Mouse (Mus musculus) lung, postnatal 0 days (tissue): ENCODE measurements around the gene Cdr2l. TPM values are rescaled to one million over a fixed set of nuclear protein-coding genes. Genes with fewer than 3 reads are reported as not detected.

Experiments
- ATAC-seq: fragments of 200-750 bp; cut with Nextera tagmentation; 2 replicates; pipeline ENCODE4 v1.8.0; 2017; ENCODE audit warnings: moderate library complexity
- DNase-seq: peaks from one replicate; pipeline ENCODE4 v3.0.0-alpha.2; 2016; ENCODE audit warnings: low spot score
- H3K27ac ChIP-seq: fragments of 300-500 bp; sonication (generic); 2 replicates; pipeline ENCODE4 v1.5.1; 2014; ENCODE audit warnings: antibody characterized with exemption, mild to moderate bottlenecking, low read length, mixed read lengths
- H3K27me3 ChIP-seq: fragments of 300-500 bp; sonication (generic); replicated peaks from 2 replicates; pipeline ENCODE4 v1.6.1; 2014; ENCODE audit warnings: low read length, mixed read lengths; ENCODE audit not compliant: insufficient read depth
- H3K36me3 ChIP-seq: fragments of 300-500 bp; sonication (generic); 2 replicates; pipeline ENCODE4 v1.6.1; 2014; ENCODE audit warnings: low read length, mixed read lengths; ENCODE audit not compliant: insufficient read depth
- H3K4me1 ChIP-seq: fragments of 300-500 bp; sonication (generic); 2 replicates; pipeline ENCODE4 v1.6.1; 2014; ENCODE audit warnings: antibody characterized with exemption, low read depth, low read length, mixed read lengths; ENCODE audit not compliant: insufficient read depth
- H3K4me2 ChIP-seq: fragments of 300-500 bp; sonication (generic); replicated peaks from 2 replicates; pipeline ENCODE4 v1.6.1; 2014; ENCODE audit warnings: low read depth, mild to moderate bottlenecking, low read length, moderate library complexity, mixed read lengths
- H3K4me3 ChIP-seq: fragments of 300-500 bp; sonication (generic); 2 replicates; pipeline ENCODE4 v1.5.1; 2014; ENCODE audit warnings: low read depth, low read length
- H3K9ac ChIP-seq: fragments of 300-500 bp; sonication (generic); replicated peaks from 2 replicates; pipeline ENCODE4 v1.6.1; 2014; ENCODE audit warnings: low read depth, mild to moderate bottlenecking
- H3K9me3 ChIP-seq: fragments of 300-500 bp; sonication (generic); 2 replicates; pipeline ENCODE4 v1.6.1; 2016; ENCODE audit warnings: low read length, mixed read lengths
- CTCF ChIP-seq: IDR thresholded peaks from 2 replicates; pipeline ENCODE4 v1.5.1; 2016; ENCODE audit warnings: antibody characterized with exemption, mild to moderate bottlenecking
- EP300 ChIP-seq: IDR thresholded peaks from 2 replicates; pipeline ENCODE4 v1.6.1; 2016; ENCODE audit warnings: antibody characterized with exemption, mild to moderate bottlenecking, control low read depth
- WGBS: fragments of 180-500 bp; shearing (Covaris S2); extraction: QIAGEN DNeasy Blood & Tissue Kit; methylation state at CpG from one replicate; pipeline ENCODE4 v1.1.7; 2014; 5-methylcytosine and 5-hydroxymethylcytosine counted together
- polyA plus RNA-seq: library from polyadenylated mRNA; unstranded; fragments of >200 nt; fragmentation: Nextera tagmentation; extraction: Ambion mirVana; gene quantifications from 2 replicates; pipeline ENCODE4 v1.2.1, GENCODE M21; 2015

The Cdr2l gene
- 14.0 and 15.8 TPM in 2 replicates for polyA plus RNA-seq

GRCm38 (mm10) chr11:115381743-115382539, at the start of gene Cdr2l:
Gene Cdr2l (plus strand): TSS chr11:115381916.
- ATAC-seq (peak; percentile 96), DNase-seq (peak; percentile 97)
- Histone ChIP-seq H3K4me1 (peaks cover 3% of the 10 kb centered on the region; the same call in 1 of the 2 replicates), H3K4me2 (peak within 1 kb of the TSS; percentile 90), H3K27ac (peak within 1 kb of the TSS; percentile 69), H3K27me3 (no peaks in the 10 kb centered on the region), H3K9me3 (no peaks in the 10 kb centered on the region), H3K9ac (peak within 1 kb of the TSS; percentile 71), H3K4me3 (peak within 1 kb of the TSS; percentile 76), H3K36me3 (no peaks in the 10 kb centered on the region)
- TF ChIP-seq CTCF (no peak), EP300 (no peak)
- WGBS = 2% methylated on average over 62 of the region's 76 CpGs

- H3K9me3 ChIP-seq = no peaks in the 10 kb centered on the region
- no peaks in the 10 kb centered on the region for H3K4me1 ChIP-seq
- WGBS = 6% methylated on average over 29 of the region's 29 CpGs
- no peak for ATAC-seq
- peaks cover 22% of the 10 kb centered on the region; the same call in 1 of the 2 replicates for H3K27me3 ChIP-seq
- H3K4me2 ChIP-seq = no peak within 1 kb of the TSS
- no peak for DNase-seq
- no peak within 1 kb of the TSS for H3K9ac ChIP-seq
- no peaks in the 10 kb centered on the region for H3K36me3 ChIP-seq
- TF ChIP-seq CTCF (no peak), EP300 (no peak)
- no peak within 1 kb of the TSS for H3K4me3 ChIP-seq
- no peak within 1 kb of the TSS for H3K27ac ChIP-seq
These were observed 47.2 kb upstream of the Cdr2l start, which contains the start of gene Otop3 for GRCm38 (mm10) chr11:115334531-115334930. Gene Otop3 (plus strand): TSS chr11:115334731.

- Histone ChIP-seq H3K4me2 (no peak overlapping the region), H3K4me3 (no peak overlapping the region), H3K27ac (no peak overlapping the region), H3K9ac (no peak overlapping the region), H3K4me1 (no peaks in the 10 kb centered on the region), H3K27me3 (peaks cover 22% of the 10 kb centered on the region; the same call in 1 of the 2 replicates), H3K36me3 (no peaks in the 10 kb centered on the region), H3K9me3 (no peaks in the 10 kb centered on the region)
- DNase-seq (no peak), ATAC-seq (no peak)
- no peak for TF ChIP-seq EP300
- no peak for TF ChIP-seq CTCF
- 43% methylated on average over 12 of the region's 12 CpGs for WGBS
These were observed 46.5 kb upstream of the Cdr2l start for GRCm38 (mm10) chr11:115335223-115335622.

DNA sequence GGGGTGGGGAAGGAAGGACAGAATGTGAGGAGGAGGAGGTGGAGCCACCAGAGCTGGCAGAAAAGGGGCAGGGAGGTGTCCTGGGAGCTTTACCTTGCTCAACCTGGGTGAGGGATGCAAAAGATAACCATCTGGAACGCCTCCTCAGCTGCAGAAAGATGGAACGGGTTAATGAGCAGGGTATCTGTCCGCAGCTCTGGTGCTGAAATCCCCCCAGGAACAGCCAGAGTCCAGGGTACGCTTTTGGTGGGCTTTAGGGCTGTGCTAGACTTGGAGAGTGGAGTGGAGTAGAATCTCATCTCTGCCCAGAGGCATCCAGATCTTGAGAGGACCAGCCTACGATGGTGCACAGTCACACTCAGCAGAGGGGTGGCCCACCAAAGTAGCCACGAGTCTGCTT, 45.6 kb upstream of the Cdr2l start:
- Histone ChIP-seq H3K27ac (no peak overlapping the region), H3K4me3 (no peak overlapping the region), H3K4me2 (no peak overlapping the region), H3K9me3 (no peaks in the 10 kb centered on the region), H3K27me3 (peaks cover 20% of the 10 kb centered on the region; the same call in 1 of the 2 replicates), H3K4me1 (no peaks in the 10 kb centered on the region), H3K36me3 (no peaks in the 10 kb centered on the region), H3K9ac (no peak overlapping the region)
- TF ChIP-seq EP300 (no peak), CTCF (no peak)
- ATAC-seq (no peak), DNase-seq (no peak)
- 17% methylated on average over 6 of the region's 6 CpGs for WGBS

GRCm38 (mm10) chr11:115337350-115337749, 44.4 kb upstream of the Cdr2l start:
- no peak overlapping the region for H3K4me2 ChIP-seq
- no peaks in the 10 kb centered on the region for H3K36me3 ChIP-seq
- 34% methylated on average over 3 of the region's 3 CpGs for whole genome bisulfite sequencing
- DNase-seq (no peak), ATAC-seq (no peak)
- no peak overlapping the region for H3K9ac ChIP-seq
- no peak overlapping the region for H3K27ac ChIP-seq
- no peaks in the 10 kb centered on the region for H3K9me3 ChIP-seq
- H3K4me3 ChIP-seq = no peak overlapping the region
- no peak for TF ChIP-seq EP300
- TF ChIP-seq CTCF = no peak
- peaks cover 18% of the 10 kb centered on the region; the same call in 1 of the 2 replicates for H3K27me3 ChIP-seq
- H3K4me1 ChIP-seq = no peaks in the 10 kb centered on the region

DNA sequence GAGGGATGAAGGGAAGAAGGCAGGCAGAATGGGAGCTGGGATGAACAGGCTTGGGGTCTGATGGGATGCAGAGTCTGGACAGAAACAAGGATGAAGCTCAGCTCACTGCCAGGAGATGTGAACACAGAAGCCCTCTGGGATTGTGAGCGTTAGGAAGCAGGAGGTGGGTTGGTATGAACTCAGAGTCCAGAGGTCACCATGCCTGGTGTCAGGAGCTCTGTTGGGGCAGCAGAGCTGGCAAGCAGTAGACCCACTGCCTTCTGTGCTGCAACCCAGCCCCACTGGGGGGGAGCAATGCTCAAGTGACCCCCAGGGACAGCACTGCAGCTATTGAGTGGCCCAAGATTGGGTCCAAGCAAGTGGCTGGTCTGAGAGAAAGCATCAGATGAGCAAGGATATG, 43.9 kb upstream of the Cdr2l start:
- Histone ChIP-seq H3K36me3 (no peaks in the 10 kb centered on the region), H3K4me1 (no peaks in the 10 kb centered on the region), H3K27me3 (peaks cover 15% of the 10 kb centered on the region; the same call in 1 of the 2 replicates), H3K9me3 (no peaks in the 10 kb centered on the region), H3K4me2 (no peak overlapping the region), H3K27ac (no peak overlapping the region), H3K9ac (no peak overlapping the region), H3K4me3 (no peak overlapping the region)
- DNase-seq (no peak), ATAC-seq (no peak)
- WGBS = 56% methylated on average over 1 of the region's 1 CpGs
- TF ChIP-seq EP300 (no peak), CTCF (no peak)
